Mouse (Mus musculus) bone marrow macrophage, adult 2 months (primary cell): ENCODE measurements at regions not wholly inside any gene's neighbourhood (a gene's known extent, or its start where the extent isn't known, plus 50 kb on each side); places are given as distances from the start of the nearest gene placed in this dataset.

Source experiments
- CTCF ChIP-seq: IDR thresholded peaks from 2 replicates; pipeline ENCODE4 v1.5.1; 2012; ENCODE audit warnings: low read depth, mild to moderate bottlenecking, low read length, moderate library complexity
- POLR2A ChIP-seq: IDR thresholded peaks from 2 replicates; pipeline ENCODE4 v1.6.1; 2012; ENCODE audit warnings: mild to moderate bottlenecking, low read depth, low read length, borderline replicate concordance

DNA sequence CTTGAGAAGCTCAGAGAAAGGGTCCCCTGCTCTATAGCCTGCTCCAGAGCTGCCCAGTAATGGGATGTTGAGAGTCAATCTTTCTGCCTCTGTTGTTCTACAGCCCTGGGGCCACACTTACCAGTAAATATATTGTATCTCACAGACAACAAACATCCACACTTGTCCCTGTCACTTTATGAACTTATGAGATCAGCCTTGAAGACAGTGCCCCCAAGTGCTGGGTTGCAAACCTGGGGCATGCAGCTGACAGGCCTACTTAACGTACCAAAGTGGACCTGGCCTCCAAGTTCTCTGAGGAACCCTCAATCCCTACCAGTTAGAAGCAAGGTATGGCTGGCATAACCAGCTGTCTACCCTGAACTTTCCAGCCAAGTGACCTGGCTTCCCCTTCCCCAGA is 380.9 kb upstream of the Mmadhc start:
- no peak for TF ChIP-seq CTCF
- no peak for TF ChIP-seq POLR2A
